Mouse (Mus musculus) heart, adult 2 months (tissue): ENCODE measurements around the gene Akr1c6. TPM values are rescaled to one million over a fixed set of nuclear protein-coding genes. Genes with fewer than 3 reads are reported as not detected.
"Not testable (repeated sequence)": the region's sequence is repeated elsewhere in the genome, so short reads cannot be mapped to it uniquely, and the experiment has no call there.

Experiments used
- DNase-seq, 2 experiments: peaks; one replicate each; pipeline ENCODE4 v3.0.0; 2021
- H3K27ac ChIP-seq: fragments of 200-600 bp; 2 replicates; pipeline ENCODE4 v1.8.1; 2022
- H3K27me3 ChIP-seq: fragments of 200-500 bp; 2 replicates; pipeline ENCODE4 v1.6.1; 2012; ENCODE audit warnings: mild to moderate bottlenecking, low read length, inconsistent platforms, mixed read lengths; ENCODE audit not compliant: control insufficient read depth, insufficient read depth
- H3K36me3 ChIP-seq: fragments of 200-500 bp; 2 replicates; pipeline ENCODE4 v1.6.1; 2012; ENCODE audit warnings: low read length, inconsistent platforms; ENCODE audit not compliant: control insufficient read depth, insufficient read depth
- H3K4me1 ChIP-seq: fragments of 200-500 bp; 2 replicates; pipeline ENCODE4 v1.6.1; 2011; ENCODE audit warnings: low read length; ENCODE audit not compliant: control insufficient read depth, insufficient read depth
- H3K4me3 ChIP-seq: fragments of 200-600 bp; 2 replicates; pipeline ENCODE4 v1.8.1; 2022
- H3K79me2 ChIP-seq: fragments of 200-500 bp; replicated peaks from 2 replicates; pipeline ENCODE4 v1.6.1; 2012; ENCODE audit warnings: mild to moderate bottlenecking, inconsistent platforms, low read length, moderate library complexity, mixed read lengths; ENCODE audit not compliant: control insufficient read depth, insufficient read depth
- H3K9ac ChIP-seq: fragments of 200-500 bp; 2 replicates; pipeline ENCODE4 v1.6.1; 2012; ENCODE audit warnings: low read depth, mild to moderate bottlenecking, control low read depth, inconsistent platforms, low read length, mixed read lengths
- CTCF ChIP-seq: fragments of 200-600 bp; IDR thresholded peaks from 2 replicates; pipeline ENCODE4 v1.8.1; 2022; ENCODE audit warnings: antibody characterized with exemption, mild to moderate bottlenecking, moderate library complexity
- EP300 ChIP-seq: fragments of 200-500 bp; IDR thresholded peaks from 2 replicates; pipeline ENCODE4 v1.6.1; 2011; ENCODE audit warnings: low read depth, low read length, control low read depth; ENCODE audit not compliant: insufficient read depth
- POLR2A ChIP-seq: fragments of 200-500 bp; IDR thresholded peaks from 2 replicates; pipeline ENCODE4 v1.6.1; 2011; ENCODE audit warnings: mild to moderate bottlenecking, low read depth, low read length, control low read depth; ENCODE audit not compliant: insufficient read depth
- WGBS: fragments of 180-500 bp; shearing (Covaris S2); methylation state at CpG from one replicate; pipeline ENCODE4 v1.1.7; 2018; 5-methylcytosine and 5-hydroxymethylcytosine counted together
- intact Hi-C: fragments of 180-260 bp; cut with DNase I; formaldehyde crosslinking; loops from one replicate; pipeline ENCODE4 v1.15.1; 2025
- long read RNA-seq: library from polyadenylated mRNA; stranded (forward); transcript quantifications from one replicate; pipeline ENCODE4 v2.0.0, GENCODE M21; 2021
- polyA plus RNA-seq: library from polyadenylated mRNA; depleted of rRNA; stranded (reverse); fragments of >200 nt; gene quantifications from 2 replicates; pipeline ENCODE4 v1.2.3, GENCODE M21; 2012; rRNA removed
- total RNA-seq, 2 experiments: library from RNA; stranded (reverse); gene quantifications; 2 replicates each; pipeline ENCODE4 v1.2.3; 2021

Akr1c6 gene
- total RNA-seq (not detected), polyA plus RNA-seq (not detected in 2 replicates)
- long read RNA-seq = 0 reads

- no peaks in the 10 kb centered on the region for H3K36me3 ChIP-seq
- no peak within 1 kb of the TSS for H3K9ac ChIP-seq
- H3K4me1 ChIP-seq = no peaks in the 10 kb centered on the region
- intact Hi-C loops = no loop called here
- H3K27ac ChIP-seq = no peak within 1 kb of the TSS
- H3K79me2 ChIP-seq = no peaks in the 10 kb centered on the region
- no peak within 1 kb of the TSS for H3K4me3 ChIP-seq
- TF ChIP-seq POLR2A (no peak), CTCF (no peak), EP300 (no peak)
- no peaks in the 10 kb centered on the region for H3K27me3 ChIP-seq
- no peak for DNase-seq
Observed at GRCm38 (mm10) chr13:4434006-4434405, at the start of gene Akr1c6. Akr1c6 (plus strand) TSS chr13:4434306.

- Histone ChIP-seq H3K4me1 (no peaks in the 10 kb centered on the region), H3K27me3 (no peaks in the 10 kb centered on the region), H3K36me3 (no peaks in the 10 kb centered on the region), H3K27ac (no peak overlapping the region), H3K4me3 (no peak overlapping the region), H3K9ac (no peak overlapping the region), H3K79me2 (no peaks in the 10 kb centered on the region)
- intact Hi-C loops = no loop called here
- TF ChIP-seq POLR2A (no peak), EP300 (no peak), CTCF (no peak)
- DNase-seq = no peak
- 50% methylated on average over 1 of the region's 1 CpGs for WGBS
Observed at GRCm38 (mm10) chr13:4384918-4385317, 49.2 kb upstream of the Akr1c6 start.

GRCm38 (mm10) chr13:4385541-4385940, 48.6 kb upstream of the Akr1c6 start:
- no peaks in the 10 kb centered on the region for H3K27me3 ChIP-seq
- H3K4me1 ChIP-seq = no peaks in the 10 kb centered on the region
- no peak overlapping the region for H3K9ac ChIP-seq
- H3K27ac ChIP-seq = no peak overlapping the region
- no peak overlapping the region for H3K4me3 ChIP-seq
- H3K36me3 ChIP-seq = no peaks in the 10 kb centered on the region
- no peaks in the 10 kb centered on the region for H3K79me2 ChIP-seq
- TF ChIP-seq CTCF = no peak
- intact Hi-C loops = no loop called here
- no peak for DNase-seq

GRCm38 (mm10) chr13:4388762-4389446, 45.2 kb upstream of the Akr1c6 start:
- intact Hi-C loops = no loop called here

GRCm38 (mm10) chr13:4400360-4400759, 33.7 kb upstream of the Akr1c6 start:
- H3K4me3 ChIP-seq, H3K4me1 ChIP-seq, H3K27me3 ChIP-seq, DNase-seq, intact Hi-C loops, H3K36me3 ChIP-seq, H3K79me2 ChIP-seq, H3K9ac ChIP-seq, H3K27ac ChIP-seq: not testable (repeated sequence)
- WGBS = 49% methylated on average over 1 of the region's 1 CpGs

More at GRCm38 (mm10) chr13:4388762-4389446, 45.2 kb upstream of the Akr1c6 start:
- Histone ChIP-seq H3K9ac (no peak overlapping the region), H3K4me3 (no peak overlapping the region), H3K27ac (no peak overlapping the region), H3K4me1 (no peaks in the 10 kb centered on the region), H3K27me3 (no peaks in the 10 kb centered on the region), H3K79me2 (no peaks in the 10 kb centered on the region), H3K36me3 (no peaks in the 10 kb centered on the region)
- WGBS = 75% methylated on average over 2 of the region's 2 CpGs
- DNase-seq = no peak
- TF ChIP-seq POLR2A (no peak), EP300 (no peak), CTCF (no peak)

GRCm38 (mm10) chr13:4400831-4401230, 33.3 kb upstream of the Akr1c6 start:
- WGBS = 82% methylated on average over 2 of the region's 2 CpGs
- H3K4me1 ChIP-seq = no peaks in the 10 kb centered on the region
- H3K27me3 ChIP-seq = no peaks in the 10 kb centered on the region
- H3K79me2 ChIP-seq = no peaks in the 10 kb centered on the region
- no peaks in the 10 kb centered on the region for H3K36me3 ChIP-seq
- no peak overlapping the region for H3K9ac ChIP-seq
- no peak overlapping the region for H3K4me3 ChIP-seq
- no peak overlapping the region for H3K27ac ChIP-seq
- TF ChIP-seq EP300 (no peak), POLR2A (no peak), CTCF (no peak)
- intact Hi-C loops = no loop called here
- no peak for DNase-seq
